Mouse (Mus musculus): ENCODE measurements at regions not wholly inside any gene's neighbourhood (a gene's known extent, or its start where the extent isn't known, plus 50 kb on each side); places are given as distances from the start of the nearest gene placed in this dataset.
A peak's percentile ranks its signal among the peaks of the same experiment; 100 is the strongest.
"Not testable (repeated sequence)": the region's sequence is repeated elsewhere in the genome, so short reads cannot be mapped to it uniquely, and the experiment has no call there.

DNA sequence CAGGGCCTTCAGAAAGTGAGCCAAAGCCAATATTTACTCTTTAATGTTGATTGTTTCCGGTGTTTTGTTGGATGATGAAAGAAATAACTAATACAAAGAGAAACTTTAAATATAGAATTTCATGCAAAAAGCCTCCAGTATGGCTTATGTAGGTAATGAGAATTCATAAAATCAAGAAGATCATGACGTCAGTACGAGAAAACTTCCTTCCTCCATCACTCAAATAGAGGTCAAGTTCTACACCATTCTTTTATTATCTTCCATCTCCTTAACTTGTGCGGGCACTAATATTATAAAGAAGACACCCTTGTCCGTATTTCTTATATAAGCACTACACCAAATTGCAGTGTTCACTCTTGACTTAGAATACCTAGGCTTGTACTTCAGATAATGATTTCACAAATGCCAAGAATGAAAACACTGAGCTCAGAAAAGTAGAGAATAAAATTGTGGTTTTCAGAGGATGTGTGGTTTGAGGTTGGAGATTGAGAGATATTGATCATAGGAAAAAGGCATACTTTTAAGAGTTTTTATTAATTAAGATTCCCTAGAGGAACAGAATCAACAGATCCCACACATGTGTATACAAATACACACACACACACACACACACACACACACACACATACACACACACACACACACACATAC lies 130.8 kb upstream of the Slc13a1 start:
- no peaks in the 10 kb centered on the region for H3K36me3 ChIP-seq (ENCODE audit: control insufficient read depth, insufficient read depth, low read length)
- no peaks in the 10 kb centered on the region for H3K4me1 ChIP-seq (ENCODE audit: control insufficient read depth, insufficient read depth, low read length)
- H3K27me3 ChIP-seq (ENCODE audit: control insufficient read depth, insufficient read depth, low read length), result no peaks in the 10 kb centered on the region
- no peak overlapping the region for H3K4me3 ChIP-seq (replicated peaks; ENCODE audit: low read length)
- H3K27ac ChIP-seq (ENCODE audit: low read length), result no peak overlapping the region
- WGBS, result 81% methylated on average over 5 of the region's 5 CpGs
- ATAC-seq (ENCODE audit: insufficient read depth, low FRiP score), result no peak
- H3K9me3 ChIP-seq (replicated peaks; ENCODE audit: control insufficient read depth, low read length), result no peaks in the 10 kb centered on the region
- H3K9ac ChIP-seq (ENCODE audit: low read length), result no peak overlapping the region
- H3K4me2 ChIP-seq (ENCODE audit: low read depth, low read length), result no peak overlapping the region

GRCm38 (mm10) chr6:24288757-24289156 lies 120.9 kb upstream of the Slc13a1 start:
- ATAC-seq (ENCODE audit: insufficient read depth, low FRiP score); H3K36me3 ChIP-seq (ENCODE audit: control insufficient read depth, insufficient read depth, low read length); H3K4me2 ChIP-seq (ENCODE audit: low read depth, low read length); H3K4me3 ChIP-seq (replicated peaks; ENCODE audit: low read length); H3K9ac ChIP-seq (ENCODE audit: low read length); H3K4me1 ChIP-seq (ENCODE audit: control insufficient read depth, insufficient read depth, low read length); H3K27me3 ChIP-seq (ENCODE audit: control insufficient read depth, insufficient read depth, low read length); H3K9me3 ChIP-seq (replicated peaks; ENCODE audit: control insufficient read depth, low read length); H3K27ac ChIP-seq (ENCODE audit: low read length): not testable (repeated sequence)
- WGBS, result 89% methylated on average over 2 of the region's 2 CpGs

DNA sequence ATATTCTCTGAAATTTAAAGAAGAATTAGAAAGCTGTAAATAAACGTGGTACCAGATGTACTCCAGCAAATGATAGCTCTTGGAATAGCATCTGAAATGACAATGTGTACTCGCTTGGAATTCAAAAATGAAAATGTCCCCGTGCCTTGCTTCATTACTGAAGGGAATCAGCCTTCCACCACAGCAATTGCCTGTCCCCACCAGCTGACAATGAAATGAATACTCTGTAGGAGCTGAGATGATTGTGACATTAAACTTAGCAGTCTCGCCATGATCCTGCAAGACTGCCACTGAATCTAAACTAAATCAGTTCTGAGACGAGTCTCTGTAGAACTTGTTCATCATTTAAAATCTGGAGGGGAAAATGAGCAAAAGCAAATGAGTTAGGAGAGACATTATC lies 104.9 kb upstream of the Slc13a1 start:
- Histone ChIP-seq H3K36me3 (ENCODE audit: control insufficient read depth, insufficient read depth, low read length) (no peaks in the 10 kb centered on the region), H3K4me1 (ENCODE audit: control insufficient read depth, insufficient read depth, low read length) (no peaks in the 10 kb centered on the region), H3K9me3 (replicated peaks; ENCODE audit: control insufficient read depth, low read length) (no peaks in the 10 kb centered on the region), H3K27me3 (ENCODE audit: control insufficient read depth, insufficient read depth, low read length) (no peaks in the 10 kb centered on the region), H3K9ac (ENCODE audit: low read length) (no peak overlapping the region), H3K4me3 (replicated peaks; ENCODE audit: low read length) (no peak overlapping the region), H3K4me2 (ENCODE audit: low read depth, low read length) (no peak overlapping the region), H3K27ac (ENCODE audit: low read length) (no peak overlapping the region)
- ATAC-seq (ENCODE audit: insufficient read depth, low FRiP score), result no peak
- WGBS, result 70% methylated on average over 5 of the region's 5 CpGs

DNA sequence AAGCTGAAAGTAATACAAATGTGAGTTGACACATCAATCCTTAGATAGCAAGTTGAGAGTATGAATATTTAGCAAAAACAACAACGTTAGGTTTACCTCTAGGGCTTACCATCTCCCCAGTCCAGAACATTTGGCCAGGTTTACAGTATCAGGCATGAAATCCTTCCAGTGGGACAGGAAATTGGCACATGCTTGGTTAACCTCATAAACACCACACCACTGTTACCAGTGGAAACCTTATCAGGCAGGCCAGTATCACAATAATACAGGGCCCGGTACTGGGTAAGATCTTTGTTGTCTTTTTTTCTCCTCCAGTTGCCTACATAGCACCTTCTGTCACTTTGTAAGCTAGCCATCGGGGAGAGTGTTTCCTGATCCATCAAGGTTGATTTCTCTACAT lies 101.7 kb upstream of the Slc13a1 start:
- Histone ChIP-seq H3K4me2 (ENCODE audit: low read depth, low read length) (no peak overlapping the region), H3K4me1 (ENCODE audit: control insufficient read depth, insufficient read depth, low read length) (no peaks in the 10 kb centered on the region), H3K4me3 (replicated peaks; ENCODE audit: low read length) (no peak overlapping the region), H3K9me3 (replicated peaks; ENCODE audit: control insufficient read depth, low read length) (no peaks in the 10 kb centered on the region), H3K9ac (ENCODE audit: low read length) (no peak overlapping the region), H3K27me3 (ENCODE audit: control insufficient read depth, insufficient read depth, low read length) (no peaks in the 10 kb centered on the region), H3K36me3 (ENCODE audit: control insufficient read depth, insufficient read depth, low read length) (no peaks in the 10 kb centered on the region), H3K27ac (ENCODE audit: low read length) (no peak overlapping the region)
- WGBS, result 81% methylated on average over 3 of the region's 3 CpGs
- no peak for ATAC-seq (ENCODE audit: insufficient read depth, low FRiP score)

DNA sequence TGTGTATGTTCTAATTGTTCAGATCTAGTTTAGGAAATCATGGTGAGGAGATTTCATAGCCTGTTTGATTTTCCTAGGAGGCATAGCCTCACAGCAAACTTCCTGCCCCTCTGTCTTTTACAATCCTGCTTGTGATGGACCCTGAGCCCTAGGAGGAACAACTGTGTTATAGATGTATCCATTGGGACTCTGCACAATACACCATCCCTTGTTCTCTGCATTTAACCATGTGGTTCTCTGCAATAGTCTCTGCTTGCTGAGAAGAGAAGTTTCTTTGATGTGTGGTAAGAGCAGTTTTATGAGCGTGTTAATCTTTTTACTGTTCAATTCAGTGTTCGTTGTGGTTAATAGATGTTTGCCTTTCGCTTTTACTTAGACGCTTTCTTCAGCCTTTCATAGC lies 95.9 kb upstream of the Slc13a1 start:
- ATAC-seq (ENCODE audit: insufficient read depth, low FRiP score), result no peak
- Histone ChIP-seq H3K9me3 (replicated peaks; ENCODE audit: control insufficient read depth, low read length) (no peaks in the 10 kb centered on the region), H3K27me3 (ENCODE audit: control insufficient read depth, insufficient read depth, low read length) (no peaks in the 10 kb centered on the region), H3K27ac (ENCODE audit: low read length) (no peak overlapping the region), H3K9ac (ENCODE audit: low read length) (no peak overlapping the region), H3K4me3 (replicated peaks; ENCODE audit: low read length) (no peak overlapping the region), H3K4me1 (ENCODE audit: control insufficient read depth, insufficient read depth, low read length) (no peaks in the 10 kb centered on the region), H3K36me3 (ENCODE audit: control insufficient read depth, insufficient read depth, low read length) (no peaks in the 10 kb centered on the region), H3K4me2 (ENCODE audit: low read depth, low read length) (no peak overlapping the region)
- 77% methylated on average over 4 of the region's 4 CpGs for WGBS

DNA sequence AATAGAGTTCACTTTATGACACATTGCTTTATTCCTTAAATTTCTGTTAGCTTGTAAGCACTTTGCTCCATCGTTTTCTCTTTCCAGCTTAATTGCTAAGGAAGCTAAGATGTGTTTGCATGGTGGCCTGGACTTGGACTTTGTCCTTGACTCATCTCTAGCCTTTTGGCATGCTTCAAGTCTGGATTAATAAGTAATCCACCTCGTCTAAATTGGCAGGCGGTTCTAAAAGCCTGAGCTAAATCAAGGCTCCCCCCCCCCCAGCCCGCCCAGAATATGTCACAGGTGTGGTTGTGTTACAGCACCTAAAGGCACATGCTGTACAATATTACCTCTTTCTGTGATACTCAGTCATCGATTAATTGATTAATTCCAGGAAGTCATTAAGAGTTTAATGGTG lies 94.7 kb upstream of the Slc13a1 start:
- no peak overlapping the region for H3K4me2 ChIP-seq (ENCODE audit: low read depth, low read length)
- H3K9me3 ChIP-seq (replicated peaks; ENCODE audit: control insufficient read depth, low read length), result no peaks in the 10 kb centered on the region
- no peak overlapping the region for H3K4me3 ChIP-seq (replicated peaks; ENCODE audit: low read length)
- H3K4me1 ChIP-seq (ENCODE audit: control insufficient read depth, insufficient read depth, low read length), result no peaks in the 10 kb centered on the region
- no peaks in the 10 kb centered on the region for H3K36me3 ChIP-seq (ENCODE audit: control insufficient read depth, insufficient read depth, low read length)
- no peak overlapping the region for H3K27ac ChIP-seq (ENCODE audit: low read length)
- H3K27me3 ChIP-seq (ENCODE audit: control insufficient read depth, insufficient read depth, low read length), result no peaks in the 10 kb centered on the region
- no peak overlapping the region for H3K9ac ChIP-seq (ENCODE audit: low read length)
- peak; percentile 17; the same call in 1 of the 2 replicates for ATAC-seq (ENCODE audit: insufficient read depth, low FRiP score)
- WGBS, result 56% methylated on average over 5 of the region's 5 CpGs

DNA sequence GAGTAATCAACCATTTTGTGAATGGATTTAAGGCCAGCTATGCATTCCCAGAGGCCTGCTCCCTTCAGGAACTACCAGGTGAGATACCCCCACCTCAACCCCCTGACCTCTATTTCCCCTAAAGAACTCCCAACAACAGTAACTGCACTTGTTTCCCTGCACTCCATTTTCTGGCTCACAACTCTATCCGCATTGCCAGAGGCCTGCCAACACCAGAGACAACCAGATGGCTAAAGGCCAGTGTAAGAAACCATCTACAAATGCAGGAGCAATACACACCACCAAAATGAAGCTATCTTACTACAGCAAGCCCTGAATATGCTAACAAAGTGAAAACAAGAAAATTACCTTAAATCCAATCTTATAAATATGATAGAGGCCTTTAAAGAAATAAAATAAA lies 77.7 kb upstream of the Slc13a1 start:
- no peak for ATAC-seq (ENCODE audit: insufficient read depth, low FRiP score)
- Histone ChIP-seq H3K9me3 (replicated peaks; ENCODE audit: control insufficient read depth, low read length) (no peaks in the 10 kb centered on the region), H3K27me3 (ENCODE audit: control insufficient read depth, insufficient read depth, low read length) (no peaks in the 10 kb centered on the region), H3K9ac (ENCODE audit: low read length) (no peak overlapping the region), H3K4me1 (ENCODE audit: control insufficient read depth, insufficient read depth, low read length) (no peaks in the 10 kb centered on the region), H3K27ac (ENCODE audit: low read length) (no peak overlapping the region), H3K36me3 (ENCODE audit: control insufficient read depth, insufficient read depth, low read length) (no peaks in the 10 kb centered on the region), H3K4me2 (ENCODE audit: low read depth, low read length) (no peak overlapping the region), H3K4me3 (replicated peaks; ENCODE audit: low read length) (no peak overlapping the region)
- WGBS, result 82% methylated on average over 1 of the region's 1 CpGs

DNA sequence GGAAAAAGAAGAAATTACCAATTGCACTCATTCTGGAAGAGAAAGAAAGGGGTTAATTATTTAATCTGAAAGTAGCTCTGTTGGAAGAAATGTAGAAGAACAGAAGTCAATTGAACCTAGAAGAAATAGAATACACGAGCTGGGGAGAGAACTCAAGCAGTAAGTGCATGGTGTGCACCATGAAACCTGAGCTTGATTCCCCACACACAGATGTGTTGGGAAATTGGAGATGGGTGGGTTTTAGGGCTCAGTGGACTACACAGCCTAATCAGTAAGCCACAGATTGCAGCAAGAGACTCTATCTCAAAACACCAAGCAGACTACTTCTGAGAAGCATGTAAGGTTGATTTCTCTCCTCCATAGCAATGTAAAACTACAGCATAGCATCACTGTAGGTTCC lies 70.6 kb upstream of the Slc13a1 start:
- Histone ChIP-seq H3K36me3 (ENCODE audit: control insufficient read depth, insufficient read depth, low read length) (no peaks in the 10 kb centered on the region), H3K4me3 (replicated peaks; ENCODE audit: low read length) (no peak overlapping the region), H3K4me2 (ENCODE audit: low read depth, low read length) (no peak overlapping the region), H3K27me3 (ENCODE audit: control insufficient read depth, insufficient read depth, low read length) (no peaks in the 10 kb centered on the region), H3K27ac (ENCODE audit: low read length) (no peak overlapping the region), H3K9ac (ENCODE audit: low read length) (no peak overlapping the region), H3K4me1 (ENCODE audit: control insufficient read depth, insufficient read depth, low read length) (no peaks in the 10 kb centered on the region), H3K9me3 (replicated peaks; ENCODE audit: control insufficient read depth, low read length) (no peaks in the 10 kb centered on the region)
- ATAC-seq (ENCODE audit: insufficient read depth, low FRiP score), result no peak
- WGBS, result 44% methylated on average over 1 of the region's 1 CpGs

GRCm38 (mm10) chr6:24238054-24238453 lies 70.2 kb upstream of the Slc13a1 start:
- ATAC-seq (ENCODE audit: insufficient read depth, low FRiP score), result no peak
- no peaks in the 10 kb centered on the region for H3K9me3 ChIP-seq (replicated peaks; ENCODE audit: control insufficient read depth, low read length)
- no peak overlapping the region for H3K9ac ChIP-seq (ENCODE audit: low read length)
- no peaks in the 10 kb centered on the region for H3K4me1 ChIP-seq (ENCODE audit: control insufficient read depth, insufficient read depth, low read length)
- H3K27me3 ChIP-seq (ENCODE audit: control insufficient read depth, insufficient read depth, low read length), result no peaks in the 10 kb centered on the region
- H3K27ac ChIP-seq (ENCODE audit: low read length), result no peak overlapping the region
- H3K36me3 ChIP-seq (ENCODE audit: control insufficient read depth, insufficient read depth, low read length), result no peaks in the 10 kb centered on the region
- no peak overlapping the region for H3K4me2 ChIP-seq (ENCODE audit: low read depth, low read length)
- H3K4me3 ChIP-seq (replicated peaks; ENCODE audit: low read length), result no peak overlapping the region
- WGBS, result 67% methylated on average over 2 of the region's 2 CpGs

DNA sequence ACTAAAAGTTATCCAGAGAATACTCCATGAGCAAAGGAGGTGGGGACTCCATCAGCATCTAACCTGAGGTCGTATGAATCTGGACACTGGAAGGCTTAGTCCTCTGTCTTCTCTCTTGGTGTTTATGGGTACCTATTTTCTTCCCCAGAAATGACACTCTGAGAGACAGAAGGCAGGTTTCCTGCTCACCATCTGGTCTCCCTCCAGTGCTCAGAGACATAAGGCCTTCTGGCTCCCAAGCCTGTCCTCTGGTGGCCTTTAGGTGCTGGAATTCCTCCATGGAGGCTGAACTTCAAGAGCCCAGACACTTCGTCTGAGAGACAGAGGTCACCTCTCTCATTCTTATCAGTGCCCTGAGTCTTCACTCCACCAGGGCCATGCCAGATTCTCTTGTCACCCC lies 65.7 kb upstream of the Slc13a1 start:
- no peak for ATAC-seq (ENCODE audit: insufficient read depth, low FRiP score)
- H3K4me2 ChIP-seq (ENCODE audit: low read depth, low read length), result no peak overlapping the region
- H3K9me3 ChIP-seq (replicated peaks; ENCODE audit: control insufficient read depth, low read length), result no peaks in the 10 kb centered on the region
- H3K4me3 ChIP-seq (replicated peaks; ENCODE audit: low read length), result no peak overlapping the region
- no peaks in the 10 kb centered on the region for H3K4me1 ChIP-seq (ENCODE audit: control insufficient read depth, insufficient read depth, low read length)
- no peaks in the 10 kb centered on the region for H3K27me3 ChIP-seq (ENCODE audit: control insufficient read depth, insufficient read depth, low read length)
- no peaks in the 10 kb centered on the region for H3K36me3 ChIP-seq (ENCODE audit: control insufficient read depth, insufficient read depth, low read length)
- WGBS, result 68% methylated on average over 2 of the region's 2 CpGs
- H3K27ac ChIP-seq (ENCODE audit: low read length), result no peak overlapping the region
- no peak overlapping the region for H3K9ac ChIP-seq (ENCODE audit: low read length)

Data from stomach, embryonic 16.5 days (tissue).